Mouse (Mus musculus) layer of hippocampus, postnatal 25 days (tissue): ENCODE results near the gene Lrpprc. TPM values are rescaled to one million over a fixed set of nuclear protein-coding genes. Genes with fewer than 3 reads are reported as not detected.

Experiments used
- DNase-seq, 2 experiments: peaks; one replicate each; pipeline ENCODE4 v3.0.0; 2022; ENCODE audit warnings: mixed read lengths in 2 of 2, low spot score in 1 of 2; ENCODE audit errors: extremely low spot score in 1 of 2
- total RNA-seq, 2 experiments: library from RNA; stranded (reverse); gene quantifications; 2 replicates each; pipeline ENCODE4 v1.2.3; 2021

Lrpprc gene
- total RNA-seq, 2 experiments from 2014 or later, result 60.3 to 61.0 TPM

- DNase-seq, result no peak
Observed at GRCm38 (mm10) chr17:84771882-84772281, 18.7 kb downstream of the Lrpprc start.

- no peak for DNase-seq
Observed at GRCm38 (mm10) chr17:84758971-84759370, 31.6 kb downstream of the Lrpprc start.

- DNase-seq, result no peak
Observed at GRCm38 (mm10) chr17:84758374-84758773, 32.2 kb downstream of the Lrpprc start.

GRCm38 (mm10) chr17:84756090-84756489 lies 34.5 kb downstream of the Lrpprc start:
- DNase-seq, result peak in 1 of 2 experiments; percentile 51

GRCm38 (mm10) chr17:84753489-84753888 lies 37.1 kb downstream of the Lrpprc start:
- DNase-seq, result no peak

GRCm38 (mm10) chr17:84752286-84752685 lies 38.3 kb downstream of the Lrpprc start:
- no peak for DNase-seq

GRCm38 (mm10) chr17:84751630-84752191 lies 38.9 kb downstream of the Lrpprc start:
- no peak for DNase-seq

- DNase-seq, result no peak
Observed at GRCm38 (mm10) chr17:84750130-84750529, 40.5 kb downstream of the Lrpprc start.

GRCm38 (mm10) chr17:84749297-84749696 lies 41.3 kb downstream of the Lrpprc start:
- DNase-seq, result no peak

- DNase-seq, result no peak
Observed at GRCm38 (mm10) chr17:84748152-84748682, 42.4 kb downstream of the Lrpprc start.

GRCm38 (mm10) chr17:84747212-84747611 lies 43.4 kb downstream of the Lrpprc start:
- no peak for DNase-seq

GRCm38 (mm10) chr17:84745001-84745400 lies 45.6 kb downstream of the Lrpprc start:
- no peak for DNase-seq

GRCm38 (mm10) chr17:84744256-84744655 lies 46.3 kb downstream of the Lrpprc start:
- no peak for DNase-seq

- DNase-seq, result no peak
Observed at GRCm38 (mm10) chr17:84738073-84738797, 52.4 kb downstream of the Lrpprc start.

- no peak for DNase-seq
Observed at GRCm38 (mm10) chr17:84736719-84737118, 53.9 kb downstream of the Lrpprc start.

- DNase-seq, result no peak
Observed at GRCm38 (mm10) chr17:84732612-84733011, 58.0 kb downstream of the Lrpprc start.

- DNase-seq, result no peak
Observed at GRCm38 (mm10) chr17:84731361-84731760, 59.2 kb downstream of the Lrpprc start.

- no peak for DNase-seq
Observed at GRCm38 (mm10) chr17:84729140-84729539, 61.4 kb downstream of the Lrpprc start.

- no peak for DNase-seq
Observed at GRCm38 (mm10) chr17:84728201-84728911, 62.2 kb downstream of the Lrpprc start.

GRCm38 (mm10) chr17:84725163-84725562 lies 65.4 kb downstream of the Lrpprc start:
- no peak for DNase-seq

- DNase-seq, result no peak
Observed at GRCm38 (mm10) chr17:84724028-84724427, 66.6 kb downstream of the Lrpprc start.
